Mouse (Mus musculus): Measurements from ENCODE around the gene Ralgps1.

- no peak for TF ChIP-seq TAL1 (IDR thresholded peaks at IDR 0.05; ENCODE audit: low read length)
- no peak for TF ChIP-seq GATA1 (IDR thresholded peaks at IDR 0.05; ENCODE audit: low read length)
These were observed 276.0 kb downstream of the Ralgps1 start for GRCm38 (mm10) chr2:33095221-33095671.
